ENCODE assay signal across 8 mouse cellular contexts in the genomic region with DNA sequence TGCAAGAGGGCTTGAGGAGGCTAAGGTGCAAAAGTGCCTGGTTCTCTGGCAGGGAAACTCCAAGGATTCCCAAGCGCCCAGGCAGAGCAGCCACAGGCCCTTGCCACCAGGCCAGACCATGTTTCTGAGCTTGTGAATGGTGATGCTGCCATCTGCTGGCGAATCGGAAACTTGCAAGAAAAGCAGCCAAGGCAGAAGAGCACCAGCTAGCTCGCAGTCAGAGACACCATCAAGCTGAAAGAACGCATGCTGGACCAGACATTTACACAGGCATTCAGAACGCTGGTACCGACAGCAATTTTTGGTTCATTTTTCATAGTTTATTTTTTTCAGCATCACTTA. TPM values are rescaled to one million over a fixed set of nuclear protein-coding genes. Genes with fewer than 3 reads are reported as not detected.
A peak's percentile ranks its signal among the peaks of the same experiment; 100 is the strongest.
DNase-seq lines count a peak whose midpoint lies in the region; ATAC-seq lines count a peak whose summit lies in the region.

No protein-coding gene starts in this region.

- 17% methylated on average over 7 of the region's 7 CpGs for WGBS in limb, embryonic 12.5 days
- WGBS in stomach, embryonic 15.5 days: 16% methylated on average over 7 of the region's 7 CpGs

- no peak overlapping the region for H3K4me3 ChIP-seq in limb, embryonic 12.5 days (replicated peaks)
- H3K4me3 ChIP-seq in stomach, embryonic 15.5 days (replicated peaks): no peak overlapping the region

- H3K27me3 ChIP-seq in limb, embryonic 12.5 days: no peaks in the 10 kb centered on the region; the same call in 1 of the 2 replicates
- no peaks in the 10 kb centered on the region for H3K27me3 ChIP-seq in stomach, embryonic 15.5 days (replicated peaks)

- no peak overlapping the region for H3K4me2 ChIP-seq in limb, embryonic 12.5 days
- H3K4me2 ChIP-seq in stomach, embryonic 15.5 days: no peak overlapping the region

- peak; percentile 53 for DNase-seq in 3134 (ENCODE audit: extremely low read depth, insufficient read length, low spot score)
- peak; percentile 73 for DNase-seq in adrenal gland, adult 8-10 months
- DNase-seq in embryo, embryonic 11.5 days (ENCODE audit: low read depth, low spot score): peak; percentile 83
- peak; percentile 63 to 77 for DNase-seq in gastrocnemius, postnatal 4 days (ENCODE audit: low spot score in 2 of 2)
- DNase-seq in kidney, adult 9 months: peak; percentile 85
- DNase-seq in neural tube, embryonic 10.5 days (ENCODE audit: extremely low spot score, low spot score): peak; percentile 91

- no peak overlapping the region; the same call in 1 of the 2 replicates for H3K9ac ChIP-seq in limb, embryonic 12.5 days (replicated peaks)
- H3K9ac ChIP-seq in stomach, embryonic 15.5 days: no peak overlapping the region

- peaks cover 33% of the 10 kb centered on the region for H3K36me3 ChIP-seq in limb, embryonic 12.5 days
- H3K36me3 ChIP-seq in stomach, embryonic 15.5 days: peaks cover 8% of the 10 kb centered on the region; the same call in 1 of the 2 replicates

- 0 out of 2 replicates have a peak, but pooled peaks have one; percentile 33 for ATAC-seq in limb, embryonic 12.5 days (ENCODE audit: insufficient number of reproducible peaks, insufficient read depth, low FRiP score, low TSS enrichment, low read depth)
- peak; percentile 50; the same call in 1 of the 2 replicates for ATAC-seq in stomach, embryonic 15.5 days (ENCODE audit: insufficient read depth, low FRiP score, low read depth)

- no peaks in the 10 kb centered on the region for H3K9me3 ChIP-seq in limb, embryonic 12.5 days
- no peaks in the 10 kb centered on the region for H3K9me3 ChIP-seq in stomach, embryonic 15.5 days

- no peak overlapping the region for H3K27ac ChIP-seq in limb, embryonic 12.5 days
- H3K27ac ChIP-seq in stomach, embryonic 15.5 days: no peak overlapping the region

- H3K4me1 ChIP-seq in limb, embryonic 12.5 days (replicated peaks): no peaks in the 10 kb centered on the region
- no peaks in the 10 kb centered on the region for H3K4me1 ChIP-seq in stomach, embryonic 15.5 days

RNA-seq across cellular contexts. Expression of a gene that starts 22.8 kb away (rescaled TPM):
- total RNA-seq in adrenal gland, adult 8-10 months (2022): 10 to 100 TPM in 3 of 4 experiments, 1 to 10 TPM in 1; 9.3 to 14.1 (median 12.2) TPM
- total RNA-seq in gastrocnemius, postnatal 4 days (2021): 1 to 10 TPM; 6.3 to 6.8 TPM
- 18.4 and 22.6 TPM in 2 replicates for polyA plus RNA-seq in limb, embryonic 12.5 days (2016; fragmentation: Nextera tagmentation; extraction: Ambion mirVana)
- 12.0 and 12.5 TPM in 2 replicates for polyA plus RNA-seq in stomach, embryonic 15.5 days (2015; fragmentation: Nextera tagmentation; extraction: Ambion mirVana)

RNA-seq across cellular contexts. Expression of a gene that starts 22.8 kb away (rescaled TPM):
- total RNA-seq in adrenal gland, adult 8-10 months (2022): 10 to 100 TPM; 12.9 to 17.3 (median 13.8) TPM
- 10 to 100 TPM; 16.6 to 18.6 TPM for total RNA-seq in gastrocnemius, postnatal 4 days (2021)
- polyA plus RNA-seq in limb, embryonic 12.5 days (2016; fragmentation: Nextera tagmentation; extraction: Ambion mirVana): 130 and 151 TPM in 2 replicates
- polyA plus RNA-seq in stomach, embryonic 15.5 days (2015; fragmentation: Nextera tagmentation; extraction: Ambion mirVana): 96.6 and 106 TPM in 2 replicates

RNA-seq across cellular contexts. Expression of a gene that starts 37.7 kb away (rescaled TPM):
- total RNA-seq in adrenal gland, adult 8-10 months (2022): 10 to 100 TPM; 46.7 to 97.5 (median 70.7) TPM
- 10 to 100 TPM; 24.7 to 26.1 TPM for total RNA-seq in gastrocnemius, postnatal 4 days (2021)
- 134 and 142 TPM in 2 replicates for polyA plus RNA-seq in limb, embryonic 12.5 days (2016; fragmentation: Nextera tagmentation; extraction: Ambion mirVana)
- 55.4 and 65.7 TPM in 2 replicates for polyA plus RNA-seq in stomach, embryonic 15.5 days (2015; fragmentation: Nextera tagmentation; extraction: Ambion mirVana)
